Mouse (Mus musculus): ENCODE measurements at regions not wholly inside any gene's neighbourhood (a gene's known extent, or its start where the extent isn't known, plus 50 kb on each side); places are given as distances from the start of the nearest gene placed in this dataset.

- TF ChIP-seq TAL1 (IDR thresholded peaks at IDR 0.05; ENCODE audit: low read length): no peak
- TF ChIP-seq GATA1 (IDR thresholded peaks at IDR 0.05; ENCODE audit: low read length): no peak
These were observed 219.8 kb upstream of the Hs6st1 start for GRCm38 (mm10) chr1:35848160-35848954.

All from erythroblast, embryonic 14.5 days (primary cell).